Mouse (Mus musculus) brain, embryonic 14.5 days (tissue): Measurements from ENCODE around the gene Gpr137.

Source experiments
- CTCF ChIP-seq: fragments of 200-500 bp; IDR thresholded peaks from 2 replicates; pipeline ENCODE4 v1.5.1; 2012; ENCODE audit warnings: inconsistent platforms, mild to moderate bottlenecking, moderate library complexity, borderline replicate concordance; ENCODE audit not compliant: insufficient read depth, insufficient read length; ENCODE audit errors: extremely low read depth
- POLR2A ChIP-seq: fragments of 200-500 bp; IDR thresholded peaks from 2 replicates; pipeline ENCODE4 v1.6.1; 2012; ENCODE audit warnings: mild to moderate bottlenecking, inconsistent platforms, borderline replicate concordance; ENCODE audit not compliant: poor library complexity, insufficient read depth, insufficient read length, severe bottlenecking; ENCODE audit errors: extremely low read depth

DNA sequence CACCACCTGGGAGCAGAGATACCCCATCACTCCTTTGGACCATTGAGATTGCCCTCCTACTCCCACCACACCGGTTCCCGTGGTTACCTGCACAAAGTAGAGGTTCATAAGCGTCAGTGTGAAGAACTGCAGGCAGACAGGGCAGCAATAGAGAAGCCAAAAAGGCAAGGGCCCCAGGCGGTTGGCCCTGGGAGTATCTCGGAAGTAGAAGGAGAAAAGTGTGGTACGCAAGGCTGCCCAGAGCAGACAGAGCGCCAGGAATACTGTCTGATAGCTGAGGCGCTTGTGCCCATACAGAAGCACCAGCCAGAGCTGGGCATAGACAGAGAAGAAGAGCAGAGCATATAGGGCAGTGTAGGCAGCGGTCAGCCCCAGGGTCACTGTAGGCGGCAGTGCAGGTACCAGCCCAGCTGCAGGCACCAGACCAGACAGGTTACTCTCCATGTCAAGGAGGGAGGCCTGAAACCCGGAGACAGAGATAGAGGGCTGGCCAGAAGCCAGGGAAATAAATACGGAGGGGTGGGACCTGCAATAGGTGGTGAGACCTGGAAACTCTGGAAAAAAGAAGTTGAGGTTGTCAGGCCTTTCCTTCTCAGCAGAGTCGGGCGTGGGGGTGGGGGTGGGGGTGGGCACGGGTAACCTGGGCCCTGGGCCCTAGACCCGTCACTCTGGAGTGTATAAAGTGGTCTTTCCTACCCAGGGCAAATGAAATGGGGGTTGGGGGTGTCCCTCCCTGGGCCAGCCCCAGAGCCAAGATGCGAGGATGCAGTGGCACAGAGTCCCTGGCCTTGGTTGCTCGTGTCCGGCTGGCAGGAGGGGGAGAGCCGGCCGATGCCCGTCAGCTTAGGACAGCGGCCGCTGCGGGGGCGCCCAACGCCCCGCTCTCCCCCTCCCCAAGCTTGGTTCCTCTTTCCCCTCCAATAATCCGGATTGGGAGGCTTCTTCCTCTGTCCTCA lies 1.6 kb downstream of the Gpr137 start:
- TF ChIP-seq POLR2A (no peak), CTCF (no peak)
